Mouse (Mus musculus): Measurements from ENCODE around the gene Apopt1.

The Apopt1 gene

DNA sequence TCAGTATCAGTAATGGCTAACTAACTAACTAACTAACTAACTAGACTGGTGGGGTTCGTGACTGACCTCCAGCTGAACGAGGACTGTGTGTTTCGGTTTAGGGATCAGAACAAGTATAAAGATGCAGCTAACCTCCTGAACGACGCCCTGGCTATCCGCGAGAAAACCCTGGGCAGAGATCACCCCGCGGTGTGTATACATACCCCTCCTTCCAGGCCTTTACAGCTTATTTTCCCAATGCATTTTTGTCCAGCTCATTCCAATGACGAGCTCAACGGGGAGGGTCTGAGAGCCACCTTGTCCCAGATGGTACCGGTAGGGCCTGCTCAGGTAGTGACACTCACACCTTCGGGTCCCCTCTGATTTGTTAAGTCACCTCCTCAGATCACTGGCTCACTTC is 64.9 kb downstream of the Apopt1 start:
- no peak for DNase-seq

DNA sequence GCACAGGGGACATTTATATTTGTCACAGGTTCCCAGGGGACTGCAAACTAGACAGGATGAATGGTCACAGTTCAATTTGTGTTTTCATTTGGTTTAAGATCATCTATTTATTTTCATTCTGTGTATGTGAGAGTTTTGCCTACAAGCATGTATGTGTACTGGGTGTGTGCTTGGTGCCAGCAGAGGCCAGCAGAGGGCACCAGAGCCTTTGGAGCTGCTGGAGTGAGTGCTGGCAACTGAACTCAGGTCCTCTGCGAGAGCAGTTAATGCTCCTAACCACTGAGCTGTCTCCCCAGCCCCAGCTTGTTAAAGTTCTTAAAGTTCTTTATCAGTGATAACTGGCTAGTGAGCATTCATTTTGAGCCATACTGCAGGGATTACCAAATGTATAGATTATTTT is 66.5 kb downstream of the Apopt1 start:
- DNase-seq, result peak; percentile 41

DNA sequence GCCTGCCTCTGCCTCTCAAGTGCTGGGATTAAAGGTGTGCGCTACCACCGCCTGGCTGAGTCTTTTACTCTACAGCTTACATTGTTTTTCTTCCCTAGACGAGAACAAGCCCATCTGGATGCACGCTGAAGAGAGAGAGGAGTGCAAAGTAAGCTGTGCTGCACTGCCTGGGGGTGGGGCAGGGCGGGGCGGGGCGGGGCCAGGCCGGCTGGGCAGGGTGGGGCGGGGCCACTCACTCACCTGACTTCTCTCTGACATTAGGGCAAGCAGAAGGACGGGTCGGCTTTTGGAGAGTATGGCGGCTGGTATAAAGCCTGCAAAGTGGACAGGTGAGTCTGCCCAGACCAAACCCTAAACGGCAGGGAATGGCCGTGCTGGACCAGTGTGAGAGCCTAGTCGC is 72.1 kb downstream of the Apopt1 start:
- DNase-seq, result no peak

DNA sequence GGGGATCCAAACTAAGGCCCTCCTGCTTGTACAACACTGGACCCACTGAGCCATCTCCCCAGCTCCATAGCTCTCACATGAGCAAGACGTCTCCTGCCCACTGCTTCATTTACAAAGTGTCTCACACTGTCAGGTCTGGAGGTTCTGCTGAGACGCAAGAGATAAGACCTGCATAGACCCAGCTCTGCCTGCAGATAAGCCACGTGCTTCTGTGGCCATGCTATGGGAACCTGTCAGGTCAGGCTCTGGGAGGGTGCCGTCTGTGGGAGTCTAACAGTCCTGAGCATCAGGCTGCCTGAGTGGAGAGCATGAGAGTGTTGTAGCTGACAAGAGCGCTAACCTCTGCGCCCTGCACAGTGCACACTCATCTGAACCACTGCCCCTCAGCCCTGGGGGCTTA is 74.0 kb downstream of the Apopt1 start:
- no peak for DNase-seq

DNA sequence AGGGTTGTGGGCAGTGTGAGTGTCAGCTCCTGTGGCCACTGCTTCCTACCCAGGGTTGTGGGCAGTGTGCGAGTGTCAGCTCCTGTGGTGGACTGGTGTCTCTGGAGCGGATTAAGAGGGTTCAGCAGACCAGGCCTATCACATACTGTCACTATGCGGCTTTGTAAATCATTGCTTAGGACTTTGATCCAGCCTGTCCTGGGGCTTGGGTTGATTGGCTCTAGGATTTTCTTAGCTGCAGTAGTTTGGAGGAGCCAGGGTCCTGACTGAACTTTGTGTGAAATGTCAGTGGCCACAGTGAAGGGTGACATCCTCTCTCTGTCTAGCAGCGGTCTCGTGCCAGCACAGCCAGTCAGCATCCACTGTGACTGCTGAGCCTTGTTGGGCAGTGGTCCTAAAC is 77.0 kb downstream of the Apopt1 start:
- no peak for DNase-seq

DNA sequence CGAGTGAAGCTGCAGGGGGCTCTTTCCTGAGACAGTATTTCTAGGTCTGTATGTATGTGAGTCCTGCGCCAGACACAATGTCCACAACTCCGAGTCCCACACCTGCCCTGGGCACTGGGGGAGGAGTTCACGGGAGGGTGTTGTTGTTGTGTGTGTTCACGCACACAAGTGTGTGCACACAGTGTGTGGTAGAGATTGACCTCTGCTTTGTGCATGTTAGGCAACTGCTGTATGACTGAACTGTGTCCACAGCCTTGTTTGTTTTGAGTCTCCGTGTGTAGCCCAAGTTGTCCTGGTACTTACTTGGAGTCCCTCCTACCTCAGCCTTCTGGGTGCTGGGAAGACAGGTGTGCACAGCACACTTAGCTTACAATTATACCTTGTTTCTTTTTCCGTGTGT is 77.6 kb downstream of the Apopt1 start:
- no peak for DNase-seq

DNA sequence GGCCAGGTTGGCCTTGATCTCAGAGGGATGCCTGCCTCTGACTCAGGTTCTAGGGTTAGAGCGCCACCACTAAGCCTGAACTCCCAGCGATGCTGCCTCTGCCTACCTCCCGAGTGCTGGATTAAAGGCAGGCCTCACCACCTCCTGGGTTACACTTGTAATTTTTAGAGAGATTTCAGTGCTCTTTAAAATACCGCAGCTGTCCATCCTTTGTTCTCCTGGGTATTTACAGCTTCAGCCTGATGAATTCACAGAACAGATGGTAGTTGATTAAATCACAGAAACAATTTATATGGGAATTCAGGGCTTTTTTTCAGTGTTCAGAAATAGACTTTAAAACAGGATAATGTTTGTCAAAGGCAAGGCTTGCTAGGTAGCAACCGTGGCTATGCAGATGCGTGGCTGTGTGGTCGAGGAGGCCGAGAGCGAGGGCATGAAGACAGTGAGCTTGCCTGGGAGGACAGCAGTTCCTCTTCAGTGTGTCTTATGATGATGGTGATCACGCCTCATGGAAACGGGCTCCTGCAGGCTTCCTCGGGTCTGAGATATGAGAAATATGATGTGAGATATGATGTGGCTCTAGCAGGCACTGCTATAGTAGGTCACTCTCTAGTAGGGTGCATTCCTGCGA is 78.5 kb downstream of the Apopt1 start:
- no peak for DNase-seq

DNA sequence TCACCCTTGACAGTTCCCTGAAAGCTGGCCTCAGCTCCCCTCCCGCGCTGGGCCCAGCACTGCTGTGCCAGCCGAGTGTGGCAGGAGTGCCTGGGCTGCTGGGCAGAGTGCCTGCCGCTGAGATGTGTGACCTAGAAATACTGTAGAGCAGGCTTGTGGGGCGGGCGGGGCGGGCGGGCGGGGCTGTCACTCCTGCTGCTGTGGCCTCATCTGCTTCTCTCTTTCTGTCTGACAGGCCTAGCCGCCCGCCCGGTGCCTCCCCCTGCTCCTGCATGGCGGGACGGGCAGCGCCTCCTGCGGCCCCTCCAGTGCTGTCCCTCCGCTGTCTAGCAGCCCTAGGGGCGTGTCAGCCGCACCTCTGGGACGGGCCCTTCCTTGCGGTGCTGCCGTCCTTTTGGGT is 81.0 kb downstream of the Apopt1 start:
- DNase-seq, result no peak

DNA sequence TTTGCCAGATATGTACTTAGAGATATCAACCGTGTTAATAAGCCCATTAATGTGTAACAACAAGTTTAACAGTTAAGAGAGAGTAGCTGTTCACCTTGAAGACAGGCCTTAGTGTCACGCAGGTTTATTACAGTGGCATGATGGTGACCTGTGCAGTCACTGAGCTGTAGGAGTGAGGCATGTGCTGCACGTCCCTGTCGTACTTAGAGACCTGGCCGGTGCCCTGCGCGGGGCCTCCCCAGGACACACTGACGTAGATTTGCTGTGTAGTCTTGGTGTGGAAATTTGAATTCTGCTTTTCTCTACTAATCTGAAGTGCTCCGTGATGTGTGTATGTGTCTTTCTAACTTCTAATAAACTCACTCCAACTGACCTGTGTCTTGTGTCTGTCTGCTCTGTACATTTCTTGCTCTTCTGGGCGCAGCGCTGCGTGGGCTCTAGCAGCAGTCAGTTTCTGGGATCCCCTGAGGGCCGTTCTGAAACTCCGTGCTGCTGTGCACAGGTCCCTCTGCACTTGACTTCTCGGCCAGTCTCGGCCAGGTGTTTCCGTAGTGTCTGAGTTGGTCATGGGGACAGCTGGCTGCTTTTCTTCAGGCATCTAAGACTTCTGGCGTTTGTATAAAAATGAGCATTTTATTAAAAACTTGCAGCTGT is 81.6 kb downstream of the Apopt1 start:
- DNase-seq, result no peak

DNA sequence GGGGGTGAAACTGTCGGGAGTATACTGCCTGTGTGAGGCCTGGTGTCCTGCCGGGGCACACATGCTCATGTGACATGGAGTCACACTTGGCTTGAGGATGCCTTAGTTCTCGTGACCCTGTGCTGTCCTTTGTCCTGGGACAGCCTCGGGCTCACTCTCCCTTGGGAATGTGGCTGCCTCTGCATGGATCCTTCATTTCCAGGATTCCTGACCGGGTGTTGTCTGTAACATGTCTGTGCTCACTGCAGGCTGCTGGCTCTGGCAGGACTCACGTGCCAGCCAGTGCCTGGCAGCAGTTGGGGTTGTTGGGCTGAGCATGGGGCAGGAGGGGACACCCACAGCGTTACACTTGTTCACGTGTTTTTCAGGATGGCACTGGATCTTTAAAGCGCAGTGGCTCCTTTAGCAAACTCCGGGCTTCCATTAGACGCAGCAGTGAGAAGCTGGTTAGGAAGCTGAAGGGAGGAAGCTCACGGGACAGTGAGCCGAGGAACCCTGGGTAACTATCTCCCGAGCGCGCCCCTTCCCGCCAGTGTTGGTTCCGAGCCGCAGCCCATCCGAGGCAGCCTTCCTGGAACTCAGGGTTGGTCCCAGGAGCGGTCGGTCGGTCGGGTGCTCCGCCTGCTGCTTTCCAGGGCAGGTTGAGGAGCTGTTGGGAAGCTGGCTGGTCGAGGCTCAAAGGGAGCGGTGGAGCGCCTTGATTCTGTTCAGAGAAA is 82.3 kb downstream of the Apopt1 start:
- no peak for DNase-seq

DNA sequence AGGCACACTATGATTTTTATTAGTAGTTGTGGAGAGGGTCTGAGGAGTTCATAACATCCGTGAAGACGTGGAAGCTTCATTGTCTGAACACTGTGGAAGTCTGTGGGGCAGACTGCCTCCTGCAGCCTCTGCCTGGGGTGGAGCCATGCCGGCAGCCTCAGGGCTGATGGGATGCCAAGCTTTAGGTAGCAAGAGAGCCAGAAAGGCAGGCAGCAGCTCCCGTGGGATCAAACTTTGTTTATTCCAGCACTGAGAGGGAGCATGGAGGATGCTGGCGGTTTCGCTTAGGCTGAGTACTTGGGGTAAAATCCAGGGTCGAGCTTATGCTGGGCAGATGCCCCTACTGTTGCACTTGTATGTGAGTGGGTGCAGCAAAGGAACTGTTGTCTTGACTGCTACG is 84.2 kb downstream of the Apopt1 start:
- DNase-seq, result no peak

DNA sequence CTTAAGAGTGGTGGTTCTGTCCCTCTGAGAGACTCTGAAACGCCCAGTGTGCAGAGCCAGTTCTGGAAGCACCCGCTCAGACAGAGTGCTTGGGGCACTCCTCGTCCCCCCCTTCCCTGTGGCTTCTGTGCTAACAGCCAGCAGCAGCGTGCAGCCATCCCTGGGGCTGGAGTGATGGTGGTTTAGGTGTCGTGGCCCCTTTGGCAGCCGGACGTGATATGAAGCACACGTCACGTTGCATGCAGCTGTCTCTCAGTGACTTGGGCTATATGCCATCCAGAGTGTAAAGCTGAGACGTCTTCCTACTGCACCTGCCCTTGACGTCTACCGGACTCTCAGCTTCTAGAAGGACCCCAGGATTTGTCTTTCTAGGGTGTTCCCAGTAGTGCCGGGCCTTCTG is 85.4 kb downstream of the Apopt1 start:
- no peak for DNase-seq

DNA sequence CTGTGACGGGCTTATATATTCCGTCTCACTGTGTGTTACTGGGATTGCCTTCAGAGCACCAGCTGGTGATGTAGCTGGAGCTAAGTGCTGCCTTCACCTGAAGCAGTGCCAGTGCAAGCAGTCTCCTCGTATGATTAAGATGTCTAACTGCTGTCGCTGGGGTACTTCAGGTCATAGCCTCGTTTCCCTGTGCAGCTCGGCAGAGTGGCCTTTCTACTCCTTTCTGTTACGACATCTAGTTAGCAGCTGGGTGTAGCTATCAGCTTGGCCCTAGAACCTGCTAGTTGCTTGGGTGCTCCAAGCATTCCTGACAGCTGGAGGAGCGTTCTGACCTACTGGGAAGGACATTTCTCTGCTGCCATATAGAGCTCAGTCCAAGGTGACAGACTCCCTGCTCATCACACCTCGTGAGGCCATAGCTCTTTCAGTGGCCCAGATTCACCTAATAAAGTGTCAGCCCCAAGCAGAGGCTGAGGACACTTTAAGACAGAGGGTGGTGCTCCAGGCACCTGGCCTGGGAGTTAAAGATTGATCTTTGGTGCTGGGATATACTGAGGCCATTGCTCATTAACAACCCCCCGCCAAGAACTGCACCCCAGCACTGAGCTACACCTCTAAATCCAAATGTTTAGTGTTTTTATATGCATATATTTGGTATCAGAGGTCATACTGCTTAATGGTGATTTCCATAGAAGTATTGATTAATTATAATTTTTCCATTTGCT is 87.6 kb downstream of the Apopt1 start:
- DNase-seq, result no peak

DNA sequence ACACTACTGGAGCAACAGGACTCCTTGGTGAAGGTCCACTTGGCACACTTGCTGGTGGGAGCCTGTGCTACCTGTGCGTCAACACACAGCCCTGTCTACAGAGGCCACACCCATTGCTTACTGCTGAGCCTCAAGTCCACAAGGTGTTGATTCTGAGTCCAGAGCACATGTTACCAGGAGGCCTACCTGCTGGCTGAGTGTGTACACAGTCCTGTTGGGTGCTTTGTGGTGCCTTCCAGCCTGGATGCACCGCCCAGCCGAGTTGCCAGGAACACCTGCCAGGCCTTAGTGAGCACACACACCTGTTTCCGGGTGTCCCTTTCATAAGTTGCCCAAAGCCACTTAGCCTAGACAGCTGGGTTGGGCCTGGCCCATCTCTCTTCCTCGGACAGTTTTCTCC is 90.5 kb downstream of the Apopt1 start:
- no peak for DNase-seq

Measured in thymus, postnatal 4 days (tissue).